Mouse (Mus musculus) thymus, adult 2 months (tissue): Measurements from ENCODE around the gene Sgcg.

Source experiments
- CTCF ChIP-seq: fragments of 200-500 bp; IDR thresholded peaks from 2 replicates; pipeline ENCODE4 v1.5.1; 2012; ENCODE audit warnings: mild to moderate bottlenecking, control low read depth, low read length, moderate library complexity, borderline replicate concordance; ENCODE audit not compliant: control insufficient read depth, poor library complexity, insufficient read depth; ENCODE audit errors: extremely low read depth
- POLR2A ChIP-seq: fragments of 200-500 bp; IDR thresholded peaks from 2 replicates; pipeline ENCODE4 v1.6.1; 2012; ENCODE audit warnings: mild to moderate bottlenecking, low read length, control low read depth, moderate library complexity; ENCODE audit not compliant: control insufficient read depth, poor library complexity, insufficient read depth; ENCODE audit errors: extremely low read depth

GRCm38 (mm10) chr14:61299810-61300209 is 41.5 kb upstream of the Sgcg start:
- no peak for TF ChIP-seq POLR2A
- TF ChIP-seq CTCF, result no peak
